Mouse (Mus musculus): ENCODE measurements around the gene Usp5. TPM values are rescaled to one million over a fixed set of nuclear protein-coding genes. Genes with fewer than 3 reads are reported as not detected.

The Usp5 gene
- 116 TPM for polyA plus RNA-seq (2017; shearing (Covaris generic))

GRCm38 (mm10) chr6:124828868-124829798 is at the start of gene Usp5, which contains the start of gene Cdca3:
TSS of gene Usp5 (minus strand) at chr6:124829484.
TSS of gene Cdca3 (plus strand) at chr6:124829547.

GRCm38 (mm10) chr6:124863658-124864298 is 34.5 kb upstream of the Usp5 start, which contains the start of gene Gpr162:
TSS of gene Gpr162 (minus strand) at chr6:124863983.

GRCm38 (mm10) chr6:124856916-124857839 is 27.9 kb upstream of the Usp5 start, which contains the start of gene P3h3:
TSS of gene P3h3 (minus strand) at chr6:124857752.

GRCm38 (mm10) chr6:124840241-124841167 is 11.2 kb upstream of the Usp5 start, which contains the start of gene Gnb3:
TSS of gene Gnb3 (minus strand) at chr6:124840275.

GRCm38 (mm10) chr6:124813933-124814332 is 15.4 kb downstream of the Usp5 start, which contains the start of gene Tpi1:
TSS of gene Tpi1 (minus strand) at chr6:124814296.

GRCm38 (mm10) chr6:124808358-124809012 is 20.8 kb downstream of the Usp5 start, which contains the start of gene Spsb2:
TSS of gene Spsb2 (plus strand) at chr6:124808661.

GRCm38 (mm10) chr6:124779222-124779983 is 49.9 kb downstream of the Usp5 start, which contains the start of gene Lrrc23:
TSS of gene Lrrc23 (minus strand) at chr6:124779727.

GRCm38 (mm10) chr6:124769101-124769765 is 60.1 kb downstream of the Usp5 start, which contains the start of gene Eno2:
TSS of gene Eno2 (minus strand) at chr6:124769673.

Other genes with a start within 250 kb of the Usp5 start
- not detected for gene C1s2, start 193.4 kb downstream of the Usp5 start, polyA plus RNA-seq (2017; shearing (Covaris generic))
- gene Lpcat3, start 166.5 kb downstream of the Usp5 start, polyA plus RNA-seq (2017; shearing (Covaris generic)), result 58.1 TPM
- gene Emg1, start 117.3 kb downstream of the Usp5 start, polyA plus RNA-seq (2017; shearing (Covaris generic)), result 298 TPM
- 218 TPM for gene Phb2, start 117.1 kb downstream of the Usp5 start, polyA plus RNA-seq (2017; shearing (Covaris generic))
- gene Ptpn6, start 90.8 kb downstream of the Usp5 start, polyA plus RNA-seq (2017; shearing (Covaris generic)), result 385 TPM
- 417 TPM for gene Grcc10, start 88.1 kb downstream of the Usp5 start, polyA plus RNA-seq (2017; shearing (Covaris generic))
- not detected for gene Gm45234, start 73.5 kb downstream of the Usp5 start, polyA plus RNA-seq (2017; shearing (Covaris generic))
- gene Atn1, start 73.0 kb downstream of the Usp5 start, polyA plus RNA-seq (2017; shearing (Covaris generic)), result 7.2 TPM
- gene Eno2, start 59.8 kb downstream of the Usp5 start, polyA plus RNA-seq (2017; shearing (Covaris generic)), result 6.6 TPM
- 1.3 TPM for gene Lrrc23, start 49.8 kb downstream of the Usp5 start, polyA plus RNA-seq (2017; shearing (Covaris generic))
- gene Spsb2, start 20.8 kb downstream of the Usp5 start, polyA plus RNA-seq (2017; shearing (Covaris generic)), result 2.7 TPM
- 94.6 TPM for gene Tpi1, start 15.2 kb downstream of the Usp5 start, polyA plus RNA-seq (2017; shearing (Covaris generic))
- 6.9 TPM for gene Cdca3, start 63 bp upstream of the Usp5 start, polyA plus RNA-seq (2017; shearing (Covaris generic))
- gene Gnb3, start 10.8 kb upstream of the Usp5 start, polyA plus RNA-seq (2017; shearing (Covaris generic)), result not detected
- 0.20 TPM for gene P3h3, start 28.3 kb upstream of the Usp5 start, polyA plus RNA-seq (2017; shearing (Covaris generic))
- 0.38 TPM for gene Gpr162, start 34.5 kb upstream of the Usp5 start, polyA plus RNA-seq (2017; shearing (Covaris generic))
- 401 TPM for gene Cd4, start 58.7 kb upstream of the Usp5 start, polyA plus RNA-seq (2017; shearing (Covaris generic))
- gene Lag3, start 82.2 kb upstream of the Usp5 start, polyA plus RNA-seq (2017; shearing (Covaris generic)), result 3.4 TPM
- 36.6 TPM for gene Ptms, start 90.6 kb upstream of the Usp5 start, polyA plus RNA-seq (2017; shearing (Covaris generic))
- 200 TPM for gene Mlf2, start 101.9 kb upstream of the Usp5 start, polyA plus RNA-seq (2017; shearing (Covaris generic))
- gene Cops7a, start 136.1 kb upstream of the Usp5 start, polyA plus RNA-seq (2017; shearing (Covaris generic)), result 84.6 TPM
- gene Pianp, start 167.2 kb upstream of the Usp5 start, polyA plus RNA-seq (2017; shearing (Covaris generic)), result 0.48 TPM
- gene Zfp384, start 179.7 kb upstream of the Usp5 start, polyA plus RNA-seq (2017; shearing (Covaris generic)), result 73.2 TPM
- 98.8 TPM for gene Ing4, start 210.3 kb upstream of the Usp5 start, polyA plus RNA-seq (2017; shearing (Covaris generic))
- 18.6 TPM for gene Acrbp, start 220.2 kb upstream of the Usp5 start, polyA plus RNA-seq (2017; shearing (Covaris generic))
- 22.7 TPM for gene Lpar5, start 238.4 kb upstream of the Usp5 start, polyA plus RNA-seq (2017; shearing (Covaris generic))